Mouse (Mus musculus): Measurements from ENCODE around the gene Decr2.

DNA sequence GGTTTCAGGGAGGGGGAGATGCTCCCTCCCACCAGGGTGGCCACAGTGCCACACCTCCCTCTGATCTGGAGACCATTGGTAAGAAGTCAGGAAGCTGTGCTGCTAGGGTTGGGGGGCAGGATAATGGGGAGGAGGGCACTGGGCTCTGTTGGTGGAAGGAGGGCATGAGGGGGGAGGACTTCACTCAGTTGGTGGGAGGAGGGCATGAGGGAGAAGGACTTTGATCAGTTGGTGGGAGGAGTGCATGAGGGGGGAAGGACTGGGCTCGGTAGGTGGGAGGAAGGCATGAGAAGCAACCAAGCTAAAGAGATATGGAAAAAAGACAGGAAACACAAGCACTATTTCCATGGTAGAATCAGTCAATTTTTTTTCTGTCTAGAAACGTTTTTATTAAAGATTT lies 9.3 kb downstream of the Decr2 start:
- no peak for TF ChIP-seq POLR2A (IDR thresholded peaks at IDR 0.05; ENCODE audit: borderline replicate concordance, low read depth, low read length)
- TF ChIP-seq CTCF (IDR thresholded peaks at IDR 0.05; ENCODE audit: low read depth, low read length), result no peak
